Mouse (Mus musculus) heart, adult 18-20 months (tissue): ENCODE measurements around the gene Serac1. TPM values are rescaled to one million over a fixed set of nuclear protein-coding genes. Genes with fewer than 3 reads are reported as not detected.
A peak's percentile ranks its signal among the peaks of the same experiment; 100 is the strongest.

Experiments used
- DNase-seq, 2 experiments: peaks; one replicate each; pipeline ENCODE4 v3.0.0; 2021 to 2022; ENCODE audit warnings: mixed read lengths in 1 of 2
- long read RNA-seq, 2 experiments: library from polyadenylated mRNA; stranded (forward); transcript quantifications; one replicate each; pipeline ENCODE4 v2.0.0; 2021
- total RNA-seq, 2 experiments: library from RNA; stranded (reverse); gene quantifications; 2 replicates each; pipeline ENCODE4 v1.2.3; 2021

The Serac1 gene
- total RNA-seq: 1 to 10 TPM; 6.4 to 7.5 TPM
- long read RNA-seq, experiment 1, full-length matches to known transcripts: 4 of 18 reads
- long read RNA-seq, experiment 1, partial matches to known transcripts: 0 of 18 reads
- long read RNA-seq, experiment 1, other reads (novel, unspliced or antisense): 14 of 18 reads
- long read RNA-seq, experiment 2, full-length matches to known transcripts: 4 of 14 reads
- long read RNA-seq, experiment 2, partial matches to known transcripts: 0 of 14 reads
- long read RNA-seq, experiment 2, other reads (novel, unspliced or antisense): 10 of 14 reads

GRCm38 (mm10) chr17:6079287-6080122 lies at the start of gene Serac1, which contains the start of gene Gtf2h5:
TSS of gene Serac1 (minus strand) at chr17:6079741.
TSS of gene Gtf2h5 (plus strand) at chr17:6079786.
- peak; percentile 98 to 99 for DNase-seq

DNA sequence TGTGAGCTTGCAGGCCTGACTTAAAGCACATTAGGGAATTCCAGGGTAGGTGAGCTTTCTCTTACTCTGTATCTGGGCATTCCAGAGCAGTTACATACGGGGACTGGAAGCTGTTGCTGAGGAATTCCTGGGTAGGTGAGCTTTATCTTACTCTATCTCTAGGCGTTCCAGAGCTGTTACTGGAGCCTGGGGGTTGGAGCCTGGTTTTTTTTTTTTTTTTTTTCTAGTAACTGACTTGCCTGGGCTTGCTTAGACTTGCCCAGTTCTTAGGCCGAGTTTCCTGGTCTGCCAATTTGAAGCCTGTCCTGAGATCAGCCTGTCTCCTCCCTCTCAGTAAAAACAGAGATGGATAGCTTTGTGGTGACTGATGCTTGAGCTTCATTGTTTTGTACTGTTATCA lies 48.5 kb upstream of the Serac1 start:
- no peak for DNase-seq

- no peak for DNase-seq
Measured at GRCm38 (mm10) chr17:6125441-6125840, 45.9 kb upstream of the Serac1 start.

- no peak for DNase-seq
Measured at GRCm38 (mm10) chr17:6123776-6124175, 44.2 kb upstream of the Serac1 start.

DNA sequence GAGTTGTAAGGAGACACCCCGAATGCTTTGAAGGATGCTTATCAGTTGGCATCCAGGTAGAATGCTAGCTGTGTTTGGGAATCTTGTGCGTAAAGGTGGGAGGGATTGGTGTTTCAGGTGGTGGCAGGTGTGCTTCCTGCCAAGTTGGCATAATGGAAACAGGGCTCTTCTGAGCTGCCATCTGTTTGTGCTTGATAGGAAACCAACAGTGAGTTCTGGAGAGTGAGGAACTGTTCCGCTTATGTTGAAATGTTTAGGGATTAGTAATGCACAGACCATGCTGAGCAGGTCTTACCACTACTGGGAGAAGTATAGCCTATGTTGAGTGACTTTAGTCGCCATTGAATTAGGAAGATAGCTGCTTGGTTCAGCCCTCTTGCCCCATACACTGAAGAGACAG lies 39.3 kb upstream of the Serac1 start:
- DNase-seq: no peak

DNA sequence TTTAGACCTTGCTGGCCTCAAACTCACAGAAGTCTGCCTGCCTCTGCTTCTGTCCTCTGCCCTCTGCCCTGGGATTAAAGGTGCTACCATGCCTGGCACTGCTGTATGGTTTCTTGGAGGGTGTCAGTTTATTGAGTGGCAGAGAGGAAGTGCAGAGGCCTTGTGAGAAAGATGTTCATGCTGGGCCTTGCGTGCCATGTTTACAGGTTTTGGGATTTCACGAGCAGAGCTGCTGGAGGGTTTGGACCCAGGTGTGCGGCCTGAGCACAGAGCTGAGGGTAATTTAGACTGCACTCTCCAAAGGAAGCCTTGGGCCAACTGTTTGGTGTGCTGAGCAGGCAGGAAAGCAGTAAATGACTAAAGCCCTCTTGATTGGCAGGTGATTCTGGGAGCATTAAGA lies 38.4 kb upstream of the Serac1 start:
- DNase-seq: no peak

DNA sequence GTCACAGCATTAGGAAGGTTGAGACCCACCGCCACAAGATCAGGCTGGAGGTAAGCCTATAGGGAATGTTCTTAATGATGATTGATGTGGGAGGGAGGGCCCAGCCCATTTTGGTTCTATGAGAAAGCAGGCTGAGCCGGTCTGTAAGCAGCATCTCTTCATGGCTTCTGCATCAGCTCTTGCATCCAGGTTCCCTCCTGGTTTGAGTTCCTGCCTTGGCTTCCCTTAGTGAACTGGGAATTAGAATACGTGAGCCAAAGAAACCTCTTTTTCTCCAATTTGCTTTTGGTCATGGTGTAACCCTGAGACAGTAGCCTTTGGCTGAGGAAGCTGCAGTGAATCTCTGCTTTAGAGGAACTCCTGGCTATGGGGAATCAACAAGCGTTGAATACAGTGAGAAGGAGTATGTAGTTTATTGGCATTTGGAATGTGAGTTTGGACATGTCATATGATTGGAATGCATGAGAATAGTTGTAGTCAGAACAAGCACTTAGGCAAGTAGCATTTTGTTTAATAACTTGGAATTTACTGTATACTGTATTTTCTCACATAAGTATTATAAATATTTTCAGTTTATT lies 37.7 kb upstream of the Serac1 start:
- no peak for DNase-seq

GRCm38 (mm10) chr17:6115085-6115484 lies 35.5 kb upstream of the Serac1 start:
- DNase-seq: no peak

DNA sequence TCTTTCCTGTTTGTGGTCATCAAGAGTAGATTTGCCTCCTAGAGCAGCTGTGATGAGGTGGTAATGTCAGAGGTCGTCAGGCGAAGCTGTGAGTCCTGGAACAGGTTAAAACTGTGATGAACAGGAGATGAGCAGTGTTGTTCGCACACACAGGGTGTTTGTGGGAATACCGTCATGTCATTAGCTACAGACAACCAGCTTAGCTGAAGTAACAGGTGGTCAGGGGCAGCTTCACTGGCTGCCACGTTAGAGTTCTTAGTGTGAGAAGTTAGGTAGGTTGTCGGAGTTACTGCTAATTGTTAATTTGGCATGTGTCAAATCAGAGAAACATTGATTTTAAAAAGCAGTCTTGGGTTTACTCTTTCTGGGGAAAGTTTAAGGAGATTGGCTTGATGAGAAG lies 34.1 kb upstream of the Serac1 start:
- no peak for DNase-seq

- peak in 1 of 2 experiments; percentile 22 for DNase-seq
Measured at GRCm38 (mm10) chr17:6110956-6111355, 31.4 kb upstream of the Serac1 start.

GRCm38 (mm10) chr17:6108175-6108574 lies 28.6 kb upstream of the Serac1 start:
- peak; percentile 18 to 32 for DNase-seq

DNA sequence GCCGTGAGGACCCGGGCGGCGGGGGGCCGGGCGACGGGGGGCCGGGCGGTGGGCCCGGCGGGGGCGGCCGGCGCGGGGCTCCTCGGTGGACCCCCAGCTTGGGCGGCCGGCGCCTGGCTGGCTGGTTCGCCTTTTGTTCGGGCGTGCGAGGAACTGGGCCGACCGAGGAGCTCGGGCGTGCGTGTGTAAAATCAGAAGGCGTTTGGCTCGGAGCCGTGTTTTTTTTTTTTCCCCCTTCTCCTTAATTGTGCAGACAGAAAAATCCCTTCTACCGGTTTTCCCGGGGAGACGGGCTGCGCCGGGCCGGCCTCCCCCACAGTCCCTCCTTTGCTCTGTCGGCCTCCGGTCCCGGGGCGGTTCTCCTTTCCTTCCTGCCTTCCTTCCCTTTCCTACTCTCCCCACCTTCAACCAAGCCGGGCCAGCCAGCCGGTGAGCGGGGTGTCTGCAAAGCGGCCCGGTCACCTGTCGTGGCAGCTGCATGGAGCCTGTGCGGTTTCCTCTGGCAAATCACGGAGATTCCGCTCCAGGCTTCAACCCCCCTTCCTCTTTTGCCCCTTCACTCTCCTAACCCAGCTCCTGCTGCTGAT lies 27.6 kb upstream of the Serac1 start:
- peak; percentile 64 to 73 for DNase-seq

- DNase-seq: peak; percentile 89 to 90
Measured at GRCm38 (mm10) chr17:6106361-6107014, 26.9 kb upstream of the Serac1 start, which contains the start of gene Tulp4. TSS of gene Tulp4 (plus strand) at chr17:6106437.

DNA sequence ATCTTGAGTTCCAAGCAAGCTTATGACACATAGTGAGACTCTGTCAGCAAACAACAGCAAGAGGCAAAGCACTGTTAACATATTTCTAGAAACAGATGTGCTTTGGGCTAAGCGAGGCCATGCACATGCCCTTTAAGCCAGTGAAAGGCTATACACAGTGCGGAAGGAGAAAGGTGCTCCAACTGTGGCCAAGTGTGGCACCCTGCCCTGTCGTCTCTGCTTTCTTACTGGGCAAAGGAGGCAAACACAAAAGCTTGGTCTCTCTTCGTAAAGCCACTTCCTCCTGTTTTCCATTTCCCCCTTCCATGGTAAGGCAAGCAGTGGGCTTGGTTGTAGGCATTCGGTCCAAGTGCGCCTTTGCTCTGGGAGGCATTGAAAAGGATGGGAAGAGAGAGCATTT lies 24.0 kb upstream of the Serac1 start:
- no peak for DNase-seq

DNA sequence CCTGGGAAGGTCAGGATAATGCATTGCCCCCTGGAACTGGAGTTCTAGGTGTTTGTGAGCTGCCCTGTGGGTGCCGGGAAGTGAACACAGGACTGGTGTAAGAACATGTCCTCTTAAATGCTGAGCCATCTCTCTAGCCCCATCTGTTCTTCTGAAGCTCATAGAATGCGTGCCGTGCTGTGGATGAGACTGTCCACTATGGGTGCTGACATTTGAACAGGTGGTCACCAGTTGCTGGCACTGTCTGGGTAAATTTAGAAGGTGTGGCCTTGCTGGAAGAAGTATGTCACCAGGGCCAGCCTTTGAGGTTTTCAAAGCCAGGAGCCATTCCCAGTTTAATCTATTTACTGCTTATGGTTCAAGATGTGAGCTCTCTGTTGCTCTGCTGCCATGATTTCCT lies 22.7 kb upstream of the Serac1 start:
- no peak for DNase-seq

DNA sequence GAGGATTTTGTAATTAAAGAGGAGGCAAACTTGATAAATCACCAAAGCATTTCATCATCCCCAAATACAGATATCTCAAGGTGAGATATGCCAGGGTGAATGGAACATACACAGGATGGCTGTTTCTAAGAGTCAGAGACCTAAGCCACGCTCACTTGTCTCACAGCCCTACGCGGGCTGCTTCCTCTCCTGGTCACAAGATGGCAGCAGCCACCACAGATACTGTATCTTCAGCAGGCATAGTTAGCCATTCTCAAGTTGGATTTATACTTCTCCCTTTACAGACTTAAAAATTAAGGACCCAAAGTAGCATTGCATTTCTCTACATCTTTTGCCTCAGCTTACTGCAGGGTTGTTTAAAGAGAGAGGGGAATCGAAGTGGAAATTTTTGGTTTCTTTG lies 18.3 kb upstream of the Serac1 start:
- DNase-seq: peak; percentile 51 to 80

DNA sequence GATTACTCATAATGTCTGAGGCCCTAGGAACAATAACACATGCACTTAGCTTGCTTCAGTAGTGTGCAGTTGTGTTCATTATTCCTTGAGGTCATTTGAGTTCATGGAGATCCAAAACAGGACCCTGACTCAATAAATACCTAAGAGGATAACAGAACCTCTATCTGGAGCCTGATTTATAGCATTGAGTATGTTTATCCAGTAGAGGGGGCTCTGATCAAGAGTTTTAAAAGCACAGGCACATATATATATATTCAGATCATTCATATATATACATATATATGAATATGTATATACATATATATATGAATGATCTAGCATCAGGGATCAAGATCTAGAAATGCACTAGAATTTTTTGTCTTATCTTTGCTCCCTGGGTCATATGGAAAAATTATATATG lies 16.0 kb upstream of the Serac1 start:
- no peak for DNase-seq

- DNase-seq: no peak
Measured at GRCm38 (mm10) chr17:6091604-6092003, 12.1 kb upstream of the Serac1 start.

DNA sequence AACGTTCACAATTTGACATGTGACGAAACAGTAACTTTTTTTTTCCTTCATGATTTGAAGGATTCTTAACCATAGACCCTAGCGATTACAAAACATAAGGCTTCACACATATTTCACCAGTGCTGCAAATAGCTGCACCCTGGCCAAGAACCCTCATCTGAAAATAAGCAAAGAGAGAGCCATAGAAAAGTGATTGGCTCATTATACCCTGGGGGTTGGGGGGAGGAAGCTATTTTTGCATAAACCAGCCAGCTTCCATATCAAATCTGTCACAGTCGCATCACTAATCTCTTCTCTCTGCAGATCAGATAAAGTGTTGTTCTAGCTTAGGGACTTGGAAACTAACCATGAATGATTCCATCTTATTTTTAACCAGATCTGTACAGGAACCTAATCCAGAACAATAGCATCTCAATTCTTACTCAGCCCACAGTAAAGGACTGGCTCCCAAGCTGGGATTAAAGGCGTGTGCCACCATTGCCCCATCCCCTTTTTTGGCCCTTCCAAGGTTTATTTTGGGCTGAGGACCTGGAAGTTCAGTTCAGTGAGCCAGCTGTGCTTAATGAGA lies 3.9 kb upstream of the Serac1 start:
- no peak for DNase-seq

DNA sequence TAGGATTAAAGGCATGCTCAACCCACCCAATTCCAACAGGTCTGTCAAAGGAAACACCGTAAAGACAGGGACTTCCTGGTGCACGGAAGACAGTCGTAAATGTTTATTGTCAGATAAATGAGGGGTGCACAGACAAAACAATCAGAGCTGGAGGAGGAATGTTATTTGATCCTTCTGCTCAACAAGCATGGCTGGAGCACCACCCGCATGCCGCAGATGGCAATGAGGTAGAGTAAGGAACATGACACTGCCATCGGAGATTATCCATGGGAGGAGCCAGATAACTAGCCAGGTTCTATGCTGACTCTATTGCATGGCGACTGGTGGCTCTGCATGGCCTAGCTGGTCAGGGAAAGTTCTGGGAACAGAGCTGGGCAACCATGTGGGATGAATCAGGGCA lies 6.1 kb downstream of the Serac1 start:
- DNase-seq: no peak

DNA sequence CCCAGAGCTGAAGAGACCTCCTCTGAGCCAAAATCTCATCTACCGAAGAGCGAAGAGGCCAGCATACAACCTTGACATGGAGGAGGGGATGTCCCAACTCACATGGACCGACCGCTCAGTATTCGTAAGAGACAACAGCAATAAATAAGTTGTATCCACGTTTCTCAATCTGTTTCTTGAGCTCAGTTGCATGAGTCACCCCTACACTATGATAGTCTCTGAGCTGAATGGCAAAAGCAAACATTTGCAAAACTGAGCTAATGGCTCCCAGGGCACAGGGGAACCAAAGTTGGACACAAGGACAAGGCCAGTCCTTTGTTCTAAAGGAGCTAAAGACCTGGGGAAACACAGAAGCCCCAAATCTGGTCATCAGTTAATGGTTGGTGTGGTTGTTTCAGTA lies 9.7 kb downstream of the Serac1 start:
- DNase-seq: no peak

GRCm38 (mm10) chr17:6067613-6068012 lies 11.9 kb downstream of the Serac1 start:
- DNase-seq: no peak
